Mouse (Mus musculus) heart, postnatal 0 days (tissue): ENCODE data around the gene Rae1.

Experiments used
- CTCF ChIP-seq: IDR thresholded peaks from 2 replicates; pipeline ENCODE4 v1.5.1; 2016; ENCODE audit warnings: antibody characterized with exemption, control low read depth, low read depth
- EP300 ChIP-seq: IDR thresholded peaks from 2 replicates; pipeline ENCODE4 v1.6.1; 2016; ENCODE audit warnings: antibody characterized with exemption, low read depth

GRCm38 (mm10) chr2:172950119-172950676 lies 49.7 kb upstream of the Rae1 start:
- no peak for TF ChIP-seq CTCF
- no peak for TF ChIP-seq EP300
